Mouse (Mus musculus): ENCODE measurements around the gene Ces2e.

DNA sequence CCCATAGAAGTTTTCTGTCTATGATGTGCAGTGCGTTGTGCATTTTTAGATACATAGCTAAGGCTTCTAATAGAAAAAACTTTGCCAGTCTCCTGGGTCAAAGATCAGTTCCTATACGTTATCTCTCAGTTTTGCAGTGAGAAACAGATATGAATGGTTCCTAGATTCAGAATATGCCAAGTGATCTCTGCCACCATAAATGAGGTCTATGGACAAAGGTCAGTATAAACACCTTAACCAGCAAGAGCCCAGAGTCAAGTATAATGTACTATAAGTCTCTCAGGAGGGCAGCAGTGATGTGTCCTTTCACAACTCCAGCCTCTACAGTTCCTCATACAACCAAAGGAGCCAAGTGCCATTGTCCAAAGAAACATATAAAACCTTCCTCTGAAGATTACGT, 1.2 kb downstream of the Ces2e start:
- TF ChIP-seq CTCF (IDR thresholded peaks at IDR 0.05; ENCODE audit: low read depth), result no peak
- no peak for TF ChIP-seq EP300 (IDR thresholded peaks at IDR 0.05; ENCODE audit: low read depth)

All from liver, postnatal 0 days (tissue).